Mouse (Mus musculus) natural killer cell, adult 2 months (primary cell): ENCODE measurements at regions not wholly inside any gene's neighbourhood (a gene's known extent, or its start where the extent isn't known, plus 50 kb on each side); places are given as distances from the start of the nearest gene placed in this dataset.
"Not testable (repeated sequence)": the region's sequence is repeated elsewhere in the genome, so short reads cannot be mapped to it uniquely, and the experiment has no call there.

ENCODE experiments used
- DNase-seq, 2 experiments: peaks; one replicate each; pipeline ENCODE4 v3.0.0; 2022; ENCODE audit warnings: low spot score in 2 of 2

DNA sequence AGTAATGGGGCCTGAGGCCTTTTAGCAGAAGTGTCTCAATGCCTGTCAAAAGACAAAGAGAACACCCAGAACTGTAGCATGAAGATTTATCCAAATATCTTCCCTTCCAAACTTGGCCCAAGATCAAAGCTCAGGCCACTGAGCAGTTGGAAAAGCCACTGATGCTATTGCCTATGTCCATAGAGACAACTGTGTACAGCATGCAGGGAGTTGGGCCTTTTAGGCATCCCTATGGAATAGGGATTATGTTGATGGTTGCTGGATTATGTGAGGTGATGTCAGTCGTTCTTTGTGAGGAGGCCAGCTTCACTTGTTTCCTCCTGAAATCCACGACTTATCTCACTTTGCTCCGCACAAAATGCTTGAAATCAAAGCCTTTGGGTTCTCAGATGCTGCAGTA lies 153.1 kb upstream of the Gm17728 start:
- no peak for DNase-seq

DNA sequence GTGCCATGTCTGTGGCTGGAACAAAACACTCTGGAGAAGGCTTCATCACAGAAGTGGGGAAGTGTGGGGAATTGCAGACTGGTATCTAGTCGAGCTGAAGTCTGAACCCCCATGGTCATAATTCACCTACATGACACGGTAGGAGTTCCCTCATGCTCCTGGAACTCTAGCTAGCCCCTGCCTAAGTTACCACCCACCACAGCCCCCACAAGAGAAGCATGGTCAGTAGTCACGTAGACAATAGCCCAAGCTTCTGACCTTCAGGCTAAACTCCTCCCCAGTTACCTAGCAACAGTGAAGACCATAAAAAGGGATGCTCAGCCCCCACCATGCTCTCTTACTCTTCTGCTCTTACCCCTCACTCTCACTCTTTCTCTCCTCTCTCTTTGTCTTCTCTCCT lies 143.8 kb upstream of the Gm17728 start:
- DNase-seq: not testable (repeated sequence)

DNA sequence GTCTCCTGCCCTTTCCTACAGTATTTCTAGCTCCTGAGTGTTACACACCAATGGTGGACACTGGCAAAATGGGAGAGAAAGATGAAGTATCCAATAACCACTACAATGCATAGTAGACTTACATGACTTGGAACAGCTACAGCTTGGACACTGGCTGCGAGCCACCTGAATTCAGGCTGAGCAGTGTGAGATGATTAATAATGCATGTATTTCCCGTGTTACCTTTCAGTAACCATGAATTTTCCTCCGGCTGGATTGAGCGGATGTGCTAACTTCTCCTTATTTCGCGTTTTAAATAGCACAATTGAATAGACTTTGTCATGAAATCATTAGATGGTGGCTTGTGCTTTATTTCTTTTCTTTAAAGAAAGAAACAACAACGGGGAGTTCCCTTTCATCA lies 142.4 kb upstream of the Gm17728 start:
- DNase-seq: no peak

DNA sequence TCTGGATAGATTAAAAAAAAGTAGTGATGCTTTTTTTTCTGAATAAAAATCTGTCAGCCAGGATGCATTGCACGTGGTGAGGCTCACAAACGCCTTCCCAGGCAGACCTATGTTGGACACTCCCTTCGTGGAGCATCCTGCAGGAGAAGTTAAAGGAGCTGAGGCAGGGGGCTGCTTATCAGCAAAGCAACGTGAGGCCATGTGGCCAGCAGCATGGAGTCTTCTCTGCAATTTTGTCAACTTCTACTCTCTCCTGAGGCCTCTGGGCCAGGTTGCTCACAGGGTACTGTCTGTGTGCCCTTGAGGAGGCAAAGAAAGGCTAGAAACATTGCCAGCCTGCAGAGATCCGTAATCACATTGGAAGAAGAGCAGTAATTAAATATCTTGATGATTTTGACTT lies 140.0 kb upstream of the Gm17728 start:
- no peak for DNase-seq

DNA sequence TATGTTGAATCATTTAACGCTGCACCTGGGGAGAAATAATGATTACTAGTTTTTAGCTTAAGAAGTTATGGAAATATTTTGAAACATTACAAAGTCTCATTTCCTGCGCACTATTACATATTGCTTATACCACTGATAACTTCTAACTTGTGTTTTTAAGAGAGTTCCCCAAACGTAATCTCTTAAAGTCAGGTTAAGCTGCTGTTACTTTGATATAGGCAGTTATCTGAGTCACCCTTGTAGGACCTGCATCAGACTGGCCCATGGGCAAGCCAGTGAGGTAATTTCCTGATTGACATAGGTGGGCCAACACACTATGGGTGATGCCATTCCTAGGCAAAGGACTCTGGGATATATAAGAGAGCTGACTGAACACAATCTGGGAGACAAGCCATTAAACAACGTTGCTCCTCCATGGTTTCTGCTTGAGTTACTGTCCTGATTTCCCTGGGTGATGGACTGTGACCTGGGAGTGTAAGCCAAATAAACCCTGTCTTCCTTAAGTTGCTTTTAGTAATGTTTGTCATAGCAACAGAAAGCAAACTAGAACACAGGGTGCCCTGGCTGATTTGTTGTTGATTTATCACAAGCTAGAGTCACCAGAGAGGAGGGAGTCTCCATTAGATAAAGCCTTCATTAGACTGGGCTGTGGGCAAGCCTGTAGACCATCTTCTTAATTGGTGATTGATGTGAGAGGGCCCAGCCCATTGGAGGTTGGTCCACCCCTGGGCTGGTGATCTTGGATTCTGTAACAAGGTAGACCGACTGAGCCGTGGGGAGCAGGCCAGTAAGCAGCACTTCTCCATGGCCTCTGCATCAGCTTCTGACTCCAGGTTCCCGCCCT lies 139.3 kb upstream of the Gm17728 start:
- no peak for DNase-seq

DNA sequence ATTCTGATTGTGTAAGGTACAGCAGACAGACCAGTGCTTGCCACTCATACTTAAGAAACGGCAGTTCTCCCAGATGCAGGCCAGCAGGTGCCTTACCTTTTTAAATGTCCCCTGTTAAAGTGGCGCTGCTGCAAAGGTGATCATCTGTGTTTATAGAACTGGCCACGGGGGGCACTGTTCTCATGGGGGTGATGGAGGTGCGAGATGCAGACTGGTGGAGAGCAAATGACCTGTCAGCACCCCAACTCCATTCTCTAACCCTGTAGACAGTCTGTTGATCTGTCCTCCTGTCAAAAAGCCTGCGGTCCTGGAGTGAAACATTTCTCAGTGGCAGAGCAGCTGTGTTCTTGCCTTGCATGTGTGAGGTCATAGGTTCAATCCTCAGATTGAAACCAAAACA lies 135.4 kb upstream of the Gm17728 start:
- no peak for DNase-seq

DNA sequence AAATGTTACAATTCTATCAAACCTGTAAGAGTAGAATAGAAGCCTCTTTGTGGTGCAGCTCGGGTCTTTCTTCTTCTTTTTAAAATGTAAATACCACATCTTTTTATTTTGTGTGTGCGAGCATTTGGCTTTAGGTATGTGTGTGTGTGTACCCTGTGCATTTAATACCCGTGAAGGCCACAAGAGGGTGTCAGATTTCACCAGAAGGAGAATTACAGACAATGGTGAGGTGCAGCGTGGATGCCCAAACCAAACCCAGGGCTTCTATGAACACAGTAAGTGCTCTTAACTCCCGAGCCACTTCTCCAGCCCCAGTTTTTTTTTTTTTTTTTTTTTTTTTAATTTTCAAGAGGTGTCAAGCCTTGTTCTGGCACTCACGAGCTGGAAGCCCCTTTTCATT lies 135.0 kb upstream of the Gm17728 start:
- DNase-seq: no peak

DNA sequence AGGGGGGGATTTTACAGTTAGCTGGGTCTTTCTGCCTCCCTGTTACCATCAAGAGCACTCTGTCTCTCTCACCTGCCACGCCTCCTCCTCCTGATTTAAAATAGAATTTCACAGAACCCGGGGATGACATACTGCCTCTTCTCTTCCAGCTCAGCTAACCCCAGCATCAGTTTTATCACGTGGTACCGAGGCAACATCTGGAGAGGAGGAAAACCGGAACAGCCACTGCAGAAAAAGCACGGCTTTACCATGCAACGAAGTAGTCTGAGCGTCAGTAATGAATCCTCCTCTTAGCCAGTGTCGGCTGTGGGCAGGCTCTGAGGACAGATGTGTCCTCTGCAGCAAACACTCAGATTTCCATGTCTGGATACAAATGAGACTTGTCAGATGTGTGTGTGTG lies 134.2 kb upstream of the Gm17728 start:
- no peak for DNase-seq

DNA sequence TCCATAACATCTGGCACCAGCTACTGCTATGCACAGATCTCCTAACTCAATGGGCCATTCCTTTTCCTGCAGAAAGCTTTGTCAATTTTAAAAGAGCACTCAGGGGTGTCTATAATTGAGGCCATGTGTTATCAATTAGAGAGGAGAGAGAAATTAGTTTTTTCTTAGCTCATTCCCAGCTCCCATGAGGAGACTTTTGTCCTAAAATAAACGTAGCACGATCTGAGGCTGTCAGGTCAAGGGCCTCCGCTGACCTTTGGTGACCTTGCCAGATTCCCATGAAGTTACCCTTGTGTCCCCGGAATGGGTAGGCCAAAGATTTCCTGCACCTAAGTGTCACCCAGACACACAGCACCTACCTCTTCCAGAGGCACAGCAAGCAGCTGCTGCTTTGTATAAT lies 130.3 kb upstream of the Gm17728 start:
- no peak for DNase-seq

DNA sequence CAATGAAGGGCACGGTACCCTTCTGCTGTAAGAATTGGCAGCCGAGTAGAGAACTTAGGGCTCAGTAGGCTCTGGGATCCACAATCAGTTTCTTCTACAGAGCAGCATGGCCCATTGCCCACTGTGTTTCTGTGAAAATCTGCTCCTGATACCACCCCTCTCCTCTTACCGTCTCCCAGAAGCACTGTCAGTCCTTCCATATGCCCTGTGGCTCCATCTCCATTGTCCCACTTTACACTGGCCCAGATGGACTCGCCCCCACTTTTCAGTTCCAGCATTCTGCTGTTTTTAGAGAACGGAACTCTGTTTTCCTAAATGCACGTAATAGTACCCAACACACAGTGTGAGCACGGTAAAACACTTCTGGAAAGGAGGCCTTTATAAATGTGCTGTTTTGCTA lies 129.6 kb upstream of the Gm17728 start:
- no peak for DNase-seq

DNA sequence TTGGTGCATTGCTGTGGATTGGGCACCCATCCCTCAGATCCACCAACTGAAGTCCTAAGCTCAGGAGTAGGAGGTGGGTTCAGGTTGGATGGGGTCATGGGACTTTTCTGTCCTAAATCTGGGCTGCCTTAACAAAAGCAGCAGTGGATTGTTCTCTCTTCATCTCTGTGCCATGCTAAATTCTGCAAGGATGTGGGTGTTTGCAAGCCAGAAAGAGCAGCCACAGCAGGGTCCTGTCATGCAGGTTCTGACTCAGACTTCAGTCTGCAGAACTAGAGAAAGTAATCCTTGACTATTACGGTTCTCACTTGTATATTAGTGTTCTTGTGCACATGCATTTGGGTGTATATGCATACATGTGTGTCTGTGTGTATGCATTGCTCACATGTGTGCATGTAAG lies 125.5 kb upstream of the Gm17728 start:
- DNase-seq: no peak

DNA sequence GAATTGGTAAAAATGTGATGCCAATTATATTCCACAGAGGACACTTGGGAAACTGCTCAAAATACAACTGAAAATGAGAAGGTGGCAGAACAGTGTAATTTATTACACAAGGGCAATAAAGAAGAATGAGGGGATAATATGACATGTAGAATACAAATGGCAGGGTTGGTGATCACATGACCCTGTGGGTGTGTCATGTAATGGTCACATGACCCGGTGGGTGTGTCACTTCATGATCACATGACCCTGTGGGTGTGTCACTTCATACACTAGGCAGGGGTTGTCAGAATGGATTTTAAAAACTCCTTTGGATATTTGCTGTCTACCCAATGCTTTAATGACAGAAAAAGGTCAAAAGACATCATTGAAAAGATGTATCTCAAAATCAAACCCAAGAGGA lies 123.6 kb upstream of the Gm17728 start:
- no peak for DNase-seq

DNA sequence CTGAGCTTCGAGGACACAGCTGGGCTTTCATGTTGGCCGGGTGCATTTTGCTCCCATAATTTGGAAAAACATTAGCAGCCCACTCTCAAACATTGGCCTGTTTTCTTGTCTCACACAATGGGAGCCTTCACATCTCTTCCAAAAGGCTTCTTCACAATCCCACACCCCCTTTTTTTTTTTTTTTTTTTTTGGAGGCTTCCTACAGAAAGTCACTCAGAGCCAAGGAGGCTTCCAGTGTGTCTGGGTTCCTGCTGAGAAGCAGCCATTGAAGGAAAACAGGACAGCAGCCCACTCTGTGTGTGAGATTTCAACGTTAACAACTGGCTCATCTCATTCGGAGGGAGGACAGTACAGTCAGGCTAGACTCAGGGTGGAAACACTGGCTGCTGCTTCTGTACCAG lies 120.8 kb upstream of the Gm17728 start:
- no peak for DNase-seq

DNA sequence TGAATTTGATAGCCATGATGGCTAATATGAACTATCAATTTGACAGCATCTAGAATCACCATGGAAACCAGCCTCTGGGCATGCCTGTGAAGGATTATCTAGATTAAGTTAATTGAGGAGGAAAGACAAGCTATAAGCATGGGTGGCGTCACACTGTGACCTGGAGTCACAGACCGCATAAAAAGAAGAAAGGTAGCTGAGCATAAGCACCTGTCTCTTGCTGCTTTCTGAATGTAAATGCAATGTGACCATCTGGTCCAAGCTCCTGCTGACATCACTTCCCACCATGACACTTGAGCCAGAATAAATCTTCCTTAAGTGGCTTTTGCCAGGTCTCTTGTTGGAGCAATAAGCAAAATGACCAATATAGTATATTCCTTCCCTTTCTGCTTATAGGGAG lies 113.4 kb upstream of the Gm17728 start:
- DNase-seq: no peak

DNA sequence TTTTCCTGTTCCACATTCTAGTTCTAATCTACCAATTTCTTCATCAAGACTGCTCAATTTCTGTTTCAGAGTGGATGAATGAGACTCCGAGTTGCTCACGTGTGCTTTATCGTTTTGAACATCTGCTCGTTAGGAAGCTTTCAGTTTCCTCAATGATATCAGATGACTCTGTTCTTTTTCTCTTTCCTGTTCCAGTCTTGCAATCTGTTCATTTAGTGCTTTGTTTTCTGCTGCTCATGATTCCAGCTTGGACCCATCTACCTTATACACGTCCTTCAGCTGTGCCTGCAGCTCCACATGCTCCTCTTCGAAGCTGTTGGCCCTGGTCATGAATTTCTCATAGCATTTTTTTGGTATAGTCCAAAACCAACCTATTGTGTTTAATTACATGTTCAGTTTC lies 99.1 kb upstream of the Gm17728 start:
- DNase-seq: no peak

DNA sequence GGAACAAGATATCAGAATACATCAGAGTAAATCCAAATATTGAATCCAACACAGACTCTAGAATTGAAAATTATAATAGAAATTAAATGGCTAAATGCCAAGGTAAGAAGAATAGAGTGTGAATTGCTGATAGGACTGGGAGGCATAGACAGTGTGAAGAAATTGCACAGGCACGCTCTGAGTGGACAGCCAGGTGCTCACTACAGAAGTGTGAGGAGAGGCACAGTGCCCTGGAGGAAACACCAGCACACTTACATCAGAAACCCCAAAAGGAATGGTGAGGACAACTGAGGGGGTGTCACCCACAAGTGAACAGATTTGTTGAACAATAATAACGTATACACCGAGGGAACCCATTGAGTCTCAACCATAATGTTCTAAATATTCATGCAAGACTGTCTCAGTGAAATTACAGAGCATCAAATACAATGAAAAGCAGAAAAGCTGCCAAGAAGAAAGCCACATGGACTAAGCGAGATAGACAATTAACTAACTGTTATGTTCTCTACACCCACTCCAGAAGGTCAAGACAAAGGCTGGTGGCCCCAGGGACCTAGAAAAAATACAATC lies 92.9 kb upstream of the Gm17728 start:
- no peak for DNase-seq

DNA sequence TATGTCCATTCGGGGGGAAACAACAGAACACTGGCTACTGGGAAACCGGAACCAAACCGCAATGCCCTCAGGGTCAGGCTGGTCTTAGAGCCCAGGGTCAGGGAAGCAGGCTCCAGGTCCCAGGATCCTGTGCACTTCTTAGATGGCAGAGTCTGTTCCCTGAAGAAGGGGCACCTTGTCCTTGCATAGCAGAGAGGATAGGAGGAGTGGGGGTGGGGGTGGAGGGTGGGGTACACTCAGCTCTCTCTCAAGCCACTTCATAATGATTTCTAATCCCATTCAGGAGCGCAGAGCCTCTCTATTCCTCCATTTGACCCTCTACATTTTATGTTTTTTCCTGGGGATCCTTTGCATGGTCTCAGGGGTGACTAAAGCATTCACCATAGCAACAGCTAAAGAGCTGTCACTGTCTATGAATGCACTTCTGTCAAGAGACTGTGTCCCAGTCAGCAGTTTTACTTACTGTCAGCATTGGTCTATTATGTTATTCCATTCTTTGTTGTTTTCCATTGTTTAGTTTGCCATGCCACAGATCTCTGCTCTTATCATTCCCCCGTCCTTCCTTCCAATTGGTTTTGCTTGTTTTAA lies 64.2 kb upstream of the Gm17728 start:
- no peak for DNase-seq
